Comparison of ENCODE assay signal across 8 mouse cellular contexts in the genomic region with DNA sequence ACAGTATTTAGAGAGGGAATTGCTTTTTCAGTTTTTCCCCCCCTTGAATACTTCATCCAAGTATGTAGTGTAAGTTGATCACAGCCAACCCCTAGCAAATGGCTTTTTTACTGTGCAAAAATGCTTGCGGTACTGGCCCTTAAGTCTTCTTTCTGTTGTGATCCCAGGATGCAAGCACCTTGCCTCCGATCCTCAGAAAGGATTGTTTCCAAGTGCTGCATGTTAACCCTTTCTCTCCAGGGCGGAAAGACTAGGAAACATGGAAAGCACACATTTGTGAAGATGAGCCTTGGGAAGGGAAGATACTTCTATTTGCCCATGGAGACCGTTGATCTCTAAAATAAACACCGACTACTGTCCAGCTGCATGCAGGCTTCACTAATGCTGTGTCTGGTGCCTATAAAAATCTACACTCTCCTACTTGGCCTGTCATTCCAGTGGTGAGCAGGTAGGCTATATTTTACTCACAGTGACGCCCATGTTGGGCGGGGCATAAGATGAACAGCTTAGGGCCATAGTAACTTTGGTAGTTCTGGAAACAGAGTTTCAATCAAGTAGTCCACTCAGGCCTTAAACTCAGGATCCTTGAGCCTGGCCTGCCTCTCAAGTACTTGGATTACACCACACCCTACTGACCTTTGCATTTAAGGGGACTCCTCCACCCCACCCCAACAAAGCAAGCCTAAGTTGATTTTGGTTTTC. TPM values are rescaled to one million over a fixed set of nuclear protein-coding genes. Genes with fewer than 3 reads are reported as not detected.
A peak's percentile ranks its signal among the peaks of the same experiment; 100 is the strongest.
DNase-seq lines count a peak whose midpoint lies in the region; ATAC-seq and TF ChIP-seq lines count a peak whose summit lies in the region.

No protein-coding gene starts in this region.

- H3K27me3 ChIP-seq in lung, postnatal 0 days (replicated peaks; ENCODE audit: insufficient read depth, low read length): no peaks in the 10 kb centered on the region
- no peaks in the 10 kb centered on the region for H3K27me3 ChIP-seq in cerebellum, adult 2 months (ENCODE audit: control insufficient read depth, insufficient read depth, low read length)

- no peaks in the 10 kb centered on the region for H3K9me3 ChIP-seq in lung, postnatal 0 days (ENCODE audit: low read length)

- no peak overlapping the region; the same call in 1 of the 2 replicates for H3K4me2 ChIP-seq in lung, postnatal 0 days (replicated peaks; ENCODE audit: low read depth, low read length)

- no peak overlapping the region for H3K4me3 ChIP-seq in lung, postnatal 0 days (ENCODE audit: low read depth, low read length)
- H3K4me3 ChIP-seq in cerebellum, adult 2 months (replicated peaks; ENCODE audit: insufficient read depth, low read depth, low read length): no peak overlapping the region

- H3K4me1 ChIP-seq in lung, postnatal 0 days (ENCODE audit: insufficient read depth, low read depth, low read length): peaks cover 7% of the 10 kb centered on the region; the same call in 1 of the 2 replicates
- H3K4me1 ChIP-seq in cerebellum, adult 2 months (ENCODE audit: control insufficient read depth, insufficient read depth, low read length): no peaks in the 10 kb centered on the region

- peak overlapping the region; percentile 26; the same call in 1 of the 2 replicates for H3K27ac ChIP-seq in lung, postnatal 0 days (ENCODE audit: low read length)
- H3K27ac ChIP-seq in cerebellum, adult 2 months (ENCODE audit: insufficient read depth, low read length): no peak overlapping the region

- no peak for TF ChIP-seq CTCF in lung, postnatal 0 days (IDR thresholded peaks at IDR 0.05)
- TF ChIP-seq CTCF in cerebellum, adult 2 months (IDR thresholded peaks at IDR 0.05; ENCODE audit: borderline replicate concordance, insufficient read depth, low read depth, low read length): no peak

- 0 out of 2 replicates have a peak, but pooled peaks have one; percentile 19 for TF ChIP-seq EP300 in lung, postnatal 0 days (IDR thresholded peaks at IDR 0.05)

- H3K36me3 ChIP-seq in lung, postnatal 0 days (ENCODE audit: insufficient read depth, low read length): no peaks in the 10 kb centered on the region

- 26% methylated on average over 7 of the region's 7 CpGs for WGBS in lung, postnatal 0 days
- 70% methylated on average over 7 of the region's 7 CpGs for WGBS in cerebellum, adult 2 months

- peak; percentile 16 for ATAC-seq in lung, postnatal 0 days
- ATAC-seq in monocyte, adult 5-6 weeks (replicated peaks; ENCODE audit: insufficient number of reproducible peaks, low FRiP score, low TSS enrichment, poor library complexity, severe bottlenecking): no peak

- no peak overlapping the region for H3K9ac ChIP-seq in lung, postnatal 0 days (replicated peaks; ENCODE audit: low read depth)

- DNase-seq in 3T3-L1 (ENCODE audit: low read depth, low spot score) (peak; percentile 15), ES-CJ7 (ENCODE audit: low read depth, low spot score) (peak; percentile 65)
- peak; percentile 22 for DNase-seq in heart, postnatal 4 days
- DNase-seq in lung, postnatal 0 days (ENCODE audit: low spot score): peak; percentile 58
- no peak for DNase-seq in cerebellum, adult 2 months
- DNase-seq in urinary bladder, adult 2 months (ENCODE audit: low spot score): no peak
- no peak for DNase-seq in ovary, postnatal 10 days (ENCODE audit: low spot score)

- no peak for TF ChIP-seq POLR2A in cerebellum, adult 2 months (IDR thresholded peaks at IDR 0.05; ENCODE audit: borderline replicate concordance, insufficient read depth, low read length)

RNA-seq across cellular contexts. Expression of a gene that starts 5.6 kb away (rescaled TPM):
- 100 to 1,000 TPM; 117 to 131 TPM for total RNA-seq in heart, postnatal 4 days (2021)
- polyA plus RNA-seq in lung, postnatal 0 days (2015; fragmentation: Nextera tagmentation; extraction: Ambion mirVana): 51.7 and 63.2 TPM in 2 replicates
- 4.2 and 4.7 TPM in 2 replicates for polyA plus RNA-seq in cerebellum, adult 2 months (2012; rRNA removed)
- 0.29 to 2.4 TPM (median 0.43 TPM) in 3 replicates for total RNA-seq in monocyte, adult 5-6 weeks (2017)
- 19.1 and 19.8 TPM in 2 replicates for polyA plus RNA-seq in urinary bladder, adult 2 months (2012; rRNA removed)

Comparison
In these comparisons a context has a peak if more than half of its experiments do, and no peak if none do; other contexts are left out.
1. DNase-seq: peak in 3T3-L1 (single experiment), ES-CJ7 (single experiment), heart, postnatal 4 days (single experiment) and lung, postnatal 0 days (single experiment); none in cerebellum, adult 2 months (0 of 2), urinary bladder, adult 2 months (single experiment) and ovary, postnatal 10 days (single experiment).